Mouse (Mus musculus): ENCODE measurements around the gene Acoxl. TPM values are rescaled to one million over a fixed set of nuclear protein-coding genes. Genes with fewer than 3 reads are reported as not detected.
"Not testable (repeated sequence)": the region's sequence is repeated elsewhere in the genome, so short reads cannot be mapped to it uniquely, and the experiment has no call there.

Gene Acoxl
- total and polyA plus RNA-seq, 3 experiments: 0.05 TPM; not detected in 1

GRCm38 (mm10) chr2:128096070-128096469 lies 257.4 kb downstream of the Acoxl start:
- Histone ChIP-seq H3K4me1 (ENCODE audit: insufficient read depth, low read depth, low read length) (peaks cover 14% of the 10 kb centered on the region), H3K27me3 (ENCODE audit: insufficient read depth, low read length) (peaks cover 51% of the 10 kb centered on the region), H3K4me3 (ENCODE audit: low read depth, low read length) (no peak overlapping the region), H3K36me3 (replicated peaks) (no peaks in the 10 kb centered on the region), H3K9me3 (replicated peaks) (no peaks in the 10 kb centered on the region)
- ATAC-seq (ENCODE audit: extremely low read depth, insufficient number of reproducible peaks, low FRiP score, poor library complexity, severe bottlenecking) (no peak), DNase-seq (ENCODE audit: low spot score) (no peak)
- TF ChIP-seq GATA2 (IDR thresholded peaks at IDR 0.05; ENCODE audit: borderline replicate concordance, low read depth, low read length): no peak
- no peak for TF ChIP-seq TAL1 (conservative IDR thresholded peaks at IDR 0.05; ENCODE audit: low read depth, low read length)
- TF ChIP-seq CTCF (IDR thresholded peaks at IDR 0.05; ENCODE audit: low read depth, low read length): no peak

GRCm38 (mm10) chr2:128098118-128098517 lies 259.4 kb downstream of the Acoxl start:
- H3K4me1 ChIP-seq (ENCODE audit: insufficient read depth, low read depth, low read length); DNase-seq (ENCODE audit: low spot score); H3K4me3 ChIP-seq (ENCODE audit: low read depth, low read length); ATAC-seq (ENCODE audit: extremely low read depth, insufficient number of reproducible peaks, low FRiP score, poor library complexity, severe bottlenecking); H3K9me3 ChIP-seq (replicated peaks); H3K36me3 ChIP-seq (replicated peaks): not testable (repeated sequence)
- peaks cover 37% of the 10 kb centered on the region for H3K27me3 ChIP-seq (ENCODE audit: insufficient read depth, low read length)

GRCm38 (mm10) chr2:128102086-128102485 lies 263.4 kb downstream of the Acoxl start:
- no peak for ATAC-seq (ENCODE audit: extremely low read depth, insufficient number of reproducible peaks, low FRiP score, poor library complexity, severe bottlenecking)
- H3K4me1 ChIP-seq (ENCODE audit: insufficient read depth, low read depth, low read length): peaks cover 3% of the 10 kb centered on the region; the same call in 1 of the 2 replicates
- H3K9me3 ChIP-seq (replicated peaks): no peaks in the 10 kb centered on the region
- H3K27me3 ChIP-seq (ENCODE audit: insufficient read depth, low read length): peaks cover 30% of the 10 kb centered on the region
- TF ChIP-seq TAL1 (conservative IDR thresholded peaks at IDR 0.05; ENCODE audit: low read depth, low read length): no peak
- TF ChIP-seq GATA2 (IDR thresholded peaks at IDR 0.05; ENCODE audit: borderline replicate concordance, low read depth, low read length): no peak
- TF ChIP-seq GATA1 (IDR thresholded peaks at IDR 0.05; ENCODE audit: borderline replicate concordance, low read length): no peak
- no peak for TF ChIP-seq POLR2AphosphoS5 (IDR thresholded peaks at IDR 0.05; ENCODE audit: insufficient replicate concordance, low read depth, low read length)
- no peak for TF ChIP-seq CTCF (IDR thresholded peaks at IDR 0.05; ENCODE audit: low read depth, low read length)
- H3K4me3 ChIP-seq (ENCODE audit: low read depth, low read length): no peak overlapping the region
- no peak for DNase-seq (ENCODE audit: low spot score)
- H3K36me3 ChIP-seq (replicated peaks): no peaks in the 10 kb centered on the region

- Histone ChIP-seq H3K9me3 (replicated peaks) (no peaks in the 10 kb centered on the region), H3K36me3 (replicated peaks) (no peaks in the 10 kb centered on the region), H3K4me1 (ENCODE audit: insufficient read depth, low read depth, low read length) (no peaks in the 10 kb centered on the region; the same call in 1 of the 2 replicates), H3K27me3 (ENCODE audit: insufficient read depth, low read length) (peaks cover 15% of the 10 kb centered on the region), H3K4me3 (ENCODE audit: low read depth, low read length) (no peak overlapping the region)
- DNase-seq (ENCODE audit: low spot score) (no peak), ATAC-seq (ENCODE audit: extremely low read depth, insufficient number of reproducible peaks, low FRiP score, poor library complexity, severe bottlenecking) (no peak)
- TF ChIP-seq GATA1 (IDR thresholded peaks at IDR 0.05; ENCODE audit: borderline replicate concordance, low read length): no peak
- no peak for TF ChIP-seq POLR2AphosphoS5 (IDR thresholded peaks at IDR 0.05; ENCODE audit: insufficient replicate concordance, low read depth, low read length)
- TF ChIP-seq TAL1 (conservative IDR thresholded peaks at IDR 0.05; ENCODE audit: low read depth, low read length): no peak
- TF ChIP-seq GATA2 (IDR thresholded peaks at IDR 0.05; ENCODE audit: borderline replicate concordance, low read depth, low read length): no peak
- no peak for TF ChIP-seq CTCF (IDR thresholded peaks at IDR 0.05; ENCODE audit: low read depth, low read length)
These were observed 266.1 kb downstream of the Acoxl start for GRCm38 (mm10) chr2:128104815-128105214.

GRCm38 (mm10) chr2:128105651-128106050 lies 267.0 kb downstream of the Acoxl start:
- Histone ChIP-seq H3K4me3 (ENCODE audit: low read depth, low read length) (no peak overlapping the region), H3K4me1 (ENCODE audit: insufficient read depth, low read depth, low read length) (no peaks in the 10 kb centered on the region; the same call in 1 of the 2 replicates), H3K9me3 (replicated peaks) (no peaks in the 10 kb centered on the region), H3K36me3 (replicated peaks) (no peaks in the 10 kb centered on the region), H3K27me3 (ENCODE audit: insufficient read depth, low read length) (peaks cover 18% of the 10 kb centered on the region)
- no peak for ATAC-seq (ENCODE audit: extremely low read depth, insufficient number of reproducible peaks, low FRiP score, poor library complexity, severe bottlenecking)
- TF ChIP-seq GATA2 (IDR thresholded peaks at IDR 0.05; ENCODE audit: borderline replicate concordance, low read depth, low read length): no peak
- no peak for TF ChIP-seq CTCF (IDR thresholded peaks at IDR 0.05; ENCODE audit: low read depth, low read length)
- no peak for TF ChIP-seq GATA1 (IDR thresholded peaks at IDR 0.05; ENCODE audit: borderline replicate concordance, low read length)
- no peak for TF ChIP-seq TAL1 (conservative IDR thresholded peaks at IDR 0.05; ENCODE audit: low read depth, low read length)
- TF ChIP-seq POLR2AphosphoS5 (IDR thresholded peaks at IDR 0.05; ENCODE audit: insufficient replicate concordance, low read depth, low read length): no peak
- DNase-seq (ENCODE audit: low spot score): no peak

GRCm38 (mm10) chr2:128111537-128111936 lies 272.9 kb downstream of the Acoxl start:
- DNase-seq (ENCODE audit: low spot score) (no peak), ATAC-seq (ENCODE audit: extremely low read depth, insufficient number of reproducible peaks, low FRiP score, poor library complexity, severe bottlenecking) (no peak)
- peaks cover 16% of the 10 kb centered on the region for H3K27me3 ChIP-seq (ENCODE audit: insufficient read depth, low read length)
- no peaks in the 10 kb centered on the region for H3K9me3 ChIP-seq (replicated peaks)
- H3K4me3 ChIP-seq (ENCODE audit: low read depth, low read length): no peak overlapping the region
- no peaks in the 10 kb centered on the region for H3K36me3 ChIP-seq (replicated peaks)
- H3K4me1 ChIP-seq (ENCODE audit: insufficient read depth, low read depth, low read length): no peaks in the 10 kb centered on the region
- no peak for TF ChIP-seq GATA1 (IDR thresholded peaks at IDR 0.05; ENCODE audit: borderline replicate concordance, low read length)
- TF ChIP-seq TAL1 (conservative IDR thresholded peaks at IDR 0.05; ENCODE audit: low read depth, low read length): no peak
- no peak for TF ChIP-seq POLR2AphosphoS5 (IDR thresholded peaks at IDR 0.05; ENCODE audit: insufficient replicate concordance, low read depth, low read length)
- no peak for TF ChIP-seq CTCF (IDR thresholded peaks at IDR 0.05; ENCODE audit: low read depth, low read length)
- no peak for TF ChIP-seq GATA2 (IDR thresholded peaks at IDR 0.05; ENCODE audit: borderline replicate concordance, low read depth, low read length)

GRCm38 (mm10) chr2:128114621-128115020 lies 275.9 kb downstream of the Acoxl start:
- no peak overlapping the region for H3K4me3 ChIP-seq (ENCODE audit: low read depth, low read length)
- no peak for TF ChIP-seq GATA1 (IDR thresholded peaks at IDR 0.05; ENCODE audit: borderline replicate concordance, low read length)
- no peak for TF ChIP-seq GATA2 (IDR thresholded peaks at IDR 0.05; ENCODE audit: borderline replicate concordance, low read depth, low read length)
- TF ChIP-seq POLR2AphosphoS5 (IDR thresholded peaks at IDR 0.05; ENCODE audit: insufficient replicate concordance, low read depth, low read length): no peak
- TF ChIP-seq TAL1 (conservative IDR thresholded peaks at IDR 0.05; ENCODE audit: low read depth, low read length): no peak
- TF ChIP-seq CTCF (IDR thresholded peaks at IDR 0.05; ENCODE audit: low read depth, low read length): no peak
- no peaks in the 10 kb centered on the region for H3K36me3 ChIP-seq (replicated peaks)
- H3K9me3 ChIP-seq (replicated peaks): no peaks in the 10 kb centered on the region
- H3K4me1 ChIP-seq (ENCODE audit: insufficient read depth, low read depth, low read length): no peaks in the 10 kb centered on the region
- DNase-seq (ENCODE audit: low spot score): no peak
- ATAC-seq (ENCODE audit: extremely low read depth, insufficient number of reproducible peaks, low FRiP score, poor library complexity, severe bottlenecking): no peak
- H3K27me3 ChIP-seq (ENCODE audit: insufficient read depth, low read length): peaks cover 24% of the 10 kb centered on the region
